9 mouse cellular contexts compared by ENCODE assay signal in genomic region chr17:80577214-80577613, GRCm38 (mm10). TPM values are rescaled to one million over a fixed set of nuclear protein-coding genes. Genes with fewer than 3 reads are reported as not detected.
A peak's percentile ranks its signal among the peaks of the same experiment; 100 is the strongest.
DNase-seq lines count a peak whose midpoint lies in the region; ATAC-seq lines count a peak whose summit lies in the region.
"Had no signal": no experiment of that assay in that cellular context is flagged by ENCODE, and none has a peak within 500 bp of the region (broad histone marks: within the 10 kb centered on the region; RNA-seq: fewer than 3 reads in every experiment).

No protein-coding gene starts in this region.

- peaks cover 14% of the 10 kb centered on the region; the same call in 1 of the 2 replicates for H3K27me3 ChIP-seq in liver, embryonic 12.5 days (replicated peaks)
- no peaks in the 10 kb centered on the region for H3K27me3 ChIP-seq in stomach, embryonic 14.5 days (ENCODE audit: control insufficient read depth, insufficient read depth, low read length)

- H3K27ac ChIP-seq in liver, embryonic 12.5 days: no peak overlapping the region
- no peak overlapping the region for H3K27ac ChIP-seq in stomach, embryonic 14.5 days (ENCODE audit: low read length)
- H3K27ac ChIP-seq: heart, adult 2 months had no signal

- peaks cover 9% of the 10 kb centered on the region for H3K4me1 ChIP-seq in liver, embryonic 12.5 days
- 0 out of 2 replicates have a peak, but pooled peaks cover 2% of the 10 kb centered on the region for H3K4me1 ChIP-seq in stomach, embryonic 14.5 days (ENCODE audit: control insufficient read depth, insufficient read depth, low read length)

- WGBS in liver, embryonic 12.5 days (ENCODE audit: insufficient replicate concordance): 2% methylated on average over 30 of the region's 30 CpGs
- under 1% methylated on average over 30 of the region's 30 CpGs for WGBS in stomach, embryonic 14.5 days

- no peaks in the 10 kb centered on the region for H3K9me3 ChIP-seq in liver, embryonic 12.5 days (replicated peaks)
- no peaks in the 10 kb centered on the region for H3K9me3 ChIP-seq in stomach, embryonic 14.5 days (ENCODE audit: control insufficient read depth, low read depth, low read length)

- peak overlapping the region; percentile 77 for H3K4me2 ChIP-seq in liver, embryonic 12.5 days
- H3K4me2 ChIP-seq in stomach, embryonic 14.5 days (replicated peaks; ENCODE audit: low read depth, low read length): peak overlapping the region; percentile 80

- peak; percentile 14 for DNase-seq in cerebellum, adult 11-12 months
- DNase-seq in cerebellum, adult 11 months: no peak
- DNase-seq in cerebellum, postnatal 14 days: peak; percentile 50 to 51
- DNase-seq in kidney, postnatal 10 days: peak; percentile 72

- 0 out of 2 replicates have a peak, but pooled peaks cover 5% of the 10 kb centered on the region for H3K36me3 ChIP-seq in liver, embryonic 12.5 days
- peaks cover 9% of the 10 kb centered on the region; the same call in 1 of the 2 replicates for H3K36me3 ChIP-seq in stomach, embryonic 14.5 days (ENCODE audit: control insufficient read depth, insufficient read depth, low read length)

- H3K9ac ChIP-seq in liver, embryonic 12.5 days: peak overlapping the region; percentile 28; the same call in 1 of the 2 replicates
- peak overlapping the region; percentile 29; the same call in 1 of the 2 replicates for H3K9ac ChIP-seq in stomach, embryonic 14.5 days (replicated peaks; ENCODE audit: low read depth, low read length)

- ATAC-seq in granulocyte monocyte progenitor cell, adult 5-6 weeks (replicated peaks; ENCODE audit: poor library complexity, severe bottlenecking): peak; percentile 96
- 0 out of 2 replicates have a peak, but pooled peaks have one; percentile 5 for ATAC-seq in liver, embryonic 12.5 days
- peak; percentile 48 for ATAC-seq in monocyte, adult 5-6 weeks (replicated peaks; ENCODE audit: insufficient number of reproducible peaks, low FRiP score, low TSS enrichment, poor library complexity, severe bottlenecking)
- peak; percentile 78; the same call in 1 of the 2 replicates for ATAC-seq in stomach, embryonic 14.5 days (ENCODE audit: insufficient number of reproducible peaks, insufficient read depth, low FRiP score, low read depth)

- H3K4me3 ChIP-seq in liver, embryonic 12.5 days: peak overlapping the region; percentile 44
- peak overlapping the region; percentile 35 for H3K4me3 ChIP-seq in stomach, embryonic 14.5 days (ENCODE audit: low read depth, low read length)
- H3K4me3 ChIP-seq: heart, adult 2 months had no signal

RNA-seq across cellular contexts. Expression of gene Cdkl4, which starts 0.4 kb away (rescaled TPM):
- total RNA-seq in granulocyte monocyte progenitor cell, adult 5-6 weeks (2014; fragmentation: Nextera tagmentation): 1.1 TPM in 1 of 2 replicates, not detected in the other
- 0.67 TPM in 1 of 2 replicates, not detected in the other for total RNA-seq in granulocyte monocyte progenitor cell, adult 5-6 weeks (2017)
- 0.10 and 0.32 TPM in 2 replicates for polyA plus RNA-seq in liver, embryonic 12.5 days (2016; fragmentation: Nextera tagmentation; extraction: Ambion mirVana)
- 0.29 to 1.4 TPM (median 0.38 TPM) in 3 replicates for total RNA-seq in monocyte, adult 5-6 weeks (2017)
- 0.20 and 0.23 TPM in 2 replicates for polyA plus RNA-seq in stomach, embryonic 14.5 days (2014; fragmentation: Nextera tagmentation; extraction: Ambion mirVana)

Comparison
In these comparisons a context has a peak if more than half of its experiments do, and no peak if none do; other contexts are left out.
1. ATAC-seq: peak in every context shown above with its lines; median percentile 96 in granulocyte monocyte progenitor cell, adult 5-6 weeks; 78 in stomach, embryonic 14.5 days; 48 in monocyte, adult 5-6 weeks; 5 in liver, embryonic 12.5 days.